Comparison of ENCODE assay signal across 21 mouse cellular contexts in the genomic region with DNA sequence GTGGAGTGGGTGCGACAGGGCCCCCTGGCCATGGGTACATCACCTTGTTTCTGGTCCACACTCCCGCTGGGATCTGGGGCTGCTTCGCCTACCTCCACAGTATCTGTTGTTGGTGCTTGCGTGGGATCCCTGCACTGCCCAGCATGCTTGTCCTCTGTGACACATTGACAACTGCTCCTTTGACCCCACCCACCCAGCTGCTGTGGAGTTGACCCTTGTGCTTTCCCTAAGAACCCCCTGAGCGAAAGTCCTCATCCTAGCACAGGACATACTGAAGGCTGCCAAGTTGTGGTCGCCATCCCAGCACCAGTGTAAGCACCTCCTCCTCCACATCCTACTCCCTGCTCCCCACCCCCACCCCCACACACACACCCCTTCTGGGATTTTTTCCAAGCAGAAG.
DNase-seq lines count a peak whose midpoint lies in the region; ATAC-seq and TF ChIP-seq lines count a peak whose summit lies in the region.
"Had no signal": no experiment of that assay in that cellular context is flagged by ENCODE, and none has a peak within 500 bp of the region (broad histone marks: within the 10 kb centered on the region; RNA-seq: fewer than 3 reads in every experiment).

No protein-coding gene starts in this region.

- TF ChIP-seq POLR2A in kidney, adult 2 months (IDR thresholded peaks at IDR 0.05; ENCODE audit: low read depth, low read length): no peak

- H3K9ac ChIP-seq in lung, embryonic 14.5 days: no peak overlapping the region
- no peak overlapping the region for H3K9ac ChIP-seq in intestine, embryonic 16.5 days (ENCODE audit: low read depth, low read length)
- no peak overlapping the region for H3K9ac ChIP-seq in midbrain, postnatal 0 days (replicated peaks; ENCODE audit: low read length, poor library complexity, severe bottlenecking)
- H3K9ac ChIP-seq: forebrain, embryonic 12.5 days; heart, embryonic 12.5 days; midbrain, embryonic 12.5 days had no signal

- H3K27me3 ChIP-seq in lung, embryonic 14.5 days (ENCODE audit: insufficient read depth, low read length): no peaks in the 10 kb centered on the region
- no peaks in the 10 kb centered on the region for H3K27me3 ChIP-seq in intestine, embryonic 16.5 days (replicated peaks; ENCODE audit: control insufficient read depth, insufficient read depth, low read length)
- H3K27me3 ChIP-seq in kidney, adult 2 months (replicated peaks; ENCODE audit: control insufficient read depth, insufficient read depth, low read length): no peaks in the 10 kb centered on the region
- H3K27me3 ChIP-seq in midbrain, postnatal 0 days (ENCODE audit: insufficient read depth, low read length): no peaks in the 10 kb centered on the region

- ATAC-seq in lung, embryonic 14.5 days (ENCODE audit: insufficient read depth): peak; percentile 40; the same call in 1 of the 2 replicates
- peak; percentile 14; the same call in 1 of the 2 replicates for ATAC-seq in intestine, embryonic 16.5 days
- no peak for ATAC-seq in midbrain, postnatal 0 days (ENCODE audit: low FRiP score)
- ATAC-seq: hindbrain, embryonic 16.5 days had no signal

- TF ChIP-seq CTCF in lung, embryonic 14.5 days (IDR thresholded peaks at IDR 0.05; ENCODE audit: low read depth): no peak
- TF ChIP-seq CTCF in kidney, adult 2 months (conservative IDR thresholded peaks at IDR 0.05; ENCODE audit: insufficient read depth, insufficient read length, low read depth, low read length): no peak
- TF ChIP-seq CTCF in midbrain, postnatal 0 days (IDR thresholded peaks at IDR 0.05): no peak

- no peak overlapping the region for H3K4me2 ChIP-seq in lung, embryonic 14.5 days
- no peak overlapping the region for H3K4me2 ChIP-seq in intestine, embryonic 16.5 days (ENCODE audit: low read depth, low read length)
- H3K4me2 ChIP-seq in midbrain, postnatal 0 days (ENCODE audit: low read depth, low read length, poor library complexity, severe bottlenecking): no peak overlapping the region
- H3K4me2 ChIP-seq: forebrain, embryonic 12.5 days; heart, embryonic 12.5 days; midbrain, embryonic 12.5 days had no signal

- no peak overlapping the region for H3K4me3 ChIP-seq in lung, embryonic 14.5 days (ENCODE audit: low read depth, low read length)
- no peak overlapping the region for H3K4me3 ChIP-seq in intestine, embryonic 16.5 days (ENCODE audit: low read length)
- no peak overlapping the region for H3K4me3 ChIP-seq in kidney, adult 2 months (ENCODE audit: insufficient read depth, low read depth, low read length)
- no peak overlapping the region for H3K4me3 ChIP-seq in midbrain, postnatal 0 days (ENCODE audit: low read depth, low read length)
- H3K4me3 ChIP-seq: forebrain, embryonic 12.5 days; heart, embryonic 12.5 days; left cerebral cortex, adult 2 months; midbrain, embryonic 12.5 days had no signal

- H3K27ac ChIP-seq in lung, embryonic 14.5 days (ENCODE audit: low read depth): no peak overlapping the region
- no peak overlapping the region for H3K27ac ChIP-seq in intestine, embryonic 16.5 days (ENCODE audit: low read length)
- peak overlapping the region; percentile 29; the same call in 1 of the 2 replicates for H3K27ac ChIP-seq in kidney, adult 2 months (ENCODE audit: insufficient read depth, low read depth, low read length)
- H3K27ac ChIP-seq in midbrain, postnatal 0 days (ENCODE audit: low read depth, low read length): no peak overlapping the region
- H3K27ac ChIP-seq: forebrain, embryonic 12.5 days; left cerebral cortex, adult 2 months; macrophage; midbrain, embryonic 12.5 days had no signal

- no peaks in the 10 kb centered on the region for H3K4me1 ChIP-seq in lung, embryonic 14.5 days (ENCODE audit: insufficient read depth)
- H3K4me1 ChIP-seq in intestine, embryonic 16.5 days (ENCODE audit: control insufficient read depth, insufficient read depth, low read length): peaks cover 6% of the 10 kb centered on the region; the same call in 1 of the 2 replicates
- H3K4me1 ChIP-seq in kidney, adult 2 months (ENCODE audit: control insufficient read depth, insufficient read depth, low read length): peaks cover 9% of the 10 kb centered on the region; the same call in 1 of the 2 replicates
- H3K4me1 ChIP-seq in midbrain, postnatal 0 days (ENCODE audit: insufficient read depth, low read length): no peaks in the 10 kb centered on the region
- H3K4me1 ChIP-seq: heart, embryonic 12.5 days had no signal

- WGBS in lung, embryonic 14.5 days: 44% methylated on average over 6 of the region's 6 CpGs
- 58% methylated on average over 6 of the region's 6 CpGs for WGBS in intestine, embryonic 16.5 days
- 44% methylated on average over 6 of the region's 6 CpGs for WGBS in kidney, adult 2 months
- 80% methylated on average over 6 of the region's 6 CpGs for WGBS in midbrain, postnatal 0 days

- no peaks in the 10 kb centered on the region for H3K9me3 ChIP-seq in lung, embryonic 14.5 days (ENCODE audit: low read depth, low read length)
- no peaks in the 10 kb centered on the region for H3K9me3 ChIP-seq in intestine, embryonic 16.5 days (ENCODE audit: control insufficient read depth, low read length)
- no peaks in the 10 kb centered on the region for H3K9me3 ChIP-seq in midbrain, postnatal 0 days (ENCODE audit: low read length)
- H3K9me3 ChIP-seq: forebrain, embryonic 12.5 days; heart, embryonic 12.5 days; midbrain, embryonic 12.5 days had no signal

- DNase-seq in lung, embryonic 14.5 days: no peak
- DNase-seq in lung, postnatal 36 days: no peak
- DNase-seq in kidney, adult 2 months: peak; percentile 87
- peak; percentile 73 for DNase-seq in kidney, postnatal 14 days
- no peak for DNase-seq in adrenal gland, adult 2 months
- DNase-seq in layer of hippocampus, postnatal 25 days (ENCODE audit: extremely low spot score in 1 of 2, low spot score in 1 of 2): no peak
- no peak for DNase-seq in midbrain, postnatal 0 days (ENCODE audit: low spot score)
- DNase-seq: adrenal gland, adult 8-10 months; cerebellum, adult 11 months; cerebellum, postnatal 14 days; gastrocnemius, postnatal 36 days; retina, postnatal 1 day; right cerebral cortex, postnatal 4 days; thymus, adult 18-20 months had no signal

- no peaks in the 10 kb centered on the region for H3K36me3 ChIP-seq in lung, embryonic 14.5 days (ENCODE audit: insufficient read depth)
- H3K36me3 ChIP-seq in intestine, embryonic 16.5 days (ENCODE audit: control insufficient read depth, insufficient read depth, low read length): no peaks in the 10 kb centered on the region
- H3K36me3 ChIP-seq in kidney, adult 2 months (ENCODE audit: control insufficient read depth, insufficient read depth, low read length): no peaks in the 10 kb centered on the region
- no peaks in the 10 kb centered on the region for H3K36me3 ChIP-seq in midbrain, postnatal 0 days (ENCODE audit: insufficient read depth, low read length)
- H3K36me3 ChIP-seq: forebrain, embryonic 12.5 days; heart, embryonic 12.5 days; midbrain, embryonic 12.5 days had no signal

Comparison
In these comparisons a context has a peak if more than half of its experiments do, and no peak if none do; other contexts are left out.
1. DNase-seq: peak in kidney, adult 2 months (single experiment) and kidney, postnatal 14 days (single experiment); none in lung, embryonic 14.5 days (single experiment), lung, postnatal 36 days (single experiment), adrenal gland, adult 2 months (single experiment), layer of hippocampus, postnatal 25 days (0 of 2) and midbrain, postnatal 0 days (single experiment).